Mouse (Mus musculus): ENCODE results near the gene Arhgef2. TPM values are rescaled to one million over a fixed set of nuclear protein-coding genes. Genes with fewer than 3 reads are reported as not detected.

Arhgef2 gene
- total and polyA plus RNA-seq, 3 experiments: 26.3 to 37.5 (median 33.3) TPM

GRCm38 (mm10) chr3:88683814-88684213, 78.0 kb downstream of the Arhgef2 start:
- no peak for DNase-seq

DNA sequence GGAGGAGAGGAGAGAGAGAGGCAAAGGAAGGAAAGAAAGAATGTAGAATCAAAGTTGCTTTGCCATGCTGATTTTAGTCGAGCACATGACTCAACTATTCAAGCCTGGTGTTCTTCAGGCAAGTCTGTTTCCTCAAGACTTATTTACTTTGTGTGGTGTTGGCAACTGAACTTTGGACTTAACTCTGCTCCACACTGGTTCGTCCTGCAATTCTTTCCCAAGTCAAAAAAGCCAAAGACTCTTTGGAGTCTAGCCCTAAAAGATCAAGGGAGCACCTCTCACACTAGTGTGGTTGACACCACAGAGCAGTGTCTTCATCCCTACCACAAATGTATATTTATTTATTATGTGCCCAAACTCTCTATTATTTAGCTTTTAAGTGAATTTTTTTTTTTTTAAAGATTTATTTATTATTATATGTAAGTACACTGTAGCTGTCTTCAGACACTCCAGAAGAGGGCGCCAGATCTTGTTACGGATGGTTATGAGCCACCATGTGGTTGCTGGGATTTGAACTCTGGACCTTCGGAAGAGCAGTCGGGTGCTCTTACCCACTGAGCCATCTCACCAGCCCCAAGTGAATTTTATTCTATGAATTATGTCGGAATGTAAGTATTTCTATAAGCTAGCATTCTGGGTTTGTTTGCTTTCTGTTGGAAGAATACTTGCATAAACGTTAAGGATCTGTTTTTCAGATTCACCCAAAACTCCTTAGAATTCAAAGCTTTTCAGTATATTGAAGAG, 78.6 kb downstream of the Arhgef2 start:
- no peak for DNase-seq

GRCm38 (mm10) chr3:88684980-88685941, 79.5 kb downstream of the Arhgef2 start, which contains the start of gene Khdc4:
Khdc4 (plus strand) TSS chr3:88685803.
- peak; percentile 98 for DNase-seq

DNA sequence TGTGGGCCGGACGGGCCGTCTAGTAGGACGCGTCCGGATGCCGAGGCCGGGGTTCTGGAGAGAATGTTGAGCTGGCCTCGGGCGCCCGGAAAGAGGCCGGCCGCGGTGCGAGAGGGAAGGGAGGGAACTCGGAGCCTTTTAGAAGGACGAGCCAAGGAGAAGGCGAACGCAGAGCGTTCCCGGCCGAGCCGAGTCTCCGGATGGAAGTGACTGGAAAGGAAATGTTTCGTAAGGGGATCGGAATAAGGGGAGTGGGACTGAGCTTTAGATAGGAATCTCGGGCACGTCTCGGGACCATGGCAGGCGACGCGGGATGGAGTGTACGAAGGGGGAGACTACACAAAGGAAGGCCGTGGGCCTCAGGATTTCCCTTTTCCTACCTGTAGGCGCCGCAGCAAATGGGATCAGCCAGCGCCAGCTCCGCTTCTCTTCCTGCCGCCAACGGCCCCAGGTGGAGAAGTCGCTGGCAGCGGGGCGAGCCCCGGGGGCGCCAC, 80.2 kb downstream of the Arhgef2 start:
- DNase-seq: no peak

DNA sequence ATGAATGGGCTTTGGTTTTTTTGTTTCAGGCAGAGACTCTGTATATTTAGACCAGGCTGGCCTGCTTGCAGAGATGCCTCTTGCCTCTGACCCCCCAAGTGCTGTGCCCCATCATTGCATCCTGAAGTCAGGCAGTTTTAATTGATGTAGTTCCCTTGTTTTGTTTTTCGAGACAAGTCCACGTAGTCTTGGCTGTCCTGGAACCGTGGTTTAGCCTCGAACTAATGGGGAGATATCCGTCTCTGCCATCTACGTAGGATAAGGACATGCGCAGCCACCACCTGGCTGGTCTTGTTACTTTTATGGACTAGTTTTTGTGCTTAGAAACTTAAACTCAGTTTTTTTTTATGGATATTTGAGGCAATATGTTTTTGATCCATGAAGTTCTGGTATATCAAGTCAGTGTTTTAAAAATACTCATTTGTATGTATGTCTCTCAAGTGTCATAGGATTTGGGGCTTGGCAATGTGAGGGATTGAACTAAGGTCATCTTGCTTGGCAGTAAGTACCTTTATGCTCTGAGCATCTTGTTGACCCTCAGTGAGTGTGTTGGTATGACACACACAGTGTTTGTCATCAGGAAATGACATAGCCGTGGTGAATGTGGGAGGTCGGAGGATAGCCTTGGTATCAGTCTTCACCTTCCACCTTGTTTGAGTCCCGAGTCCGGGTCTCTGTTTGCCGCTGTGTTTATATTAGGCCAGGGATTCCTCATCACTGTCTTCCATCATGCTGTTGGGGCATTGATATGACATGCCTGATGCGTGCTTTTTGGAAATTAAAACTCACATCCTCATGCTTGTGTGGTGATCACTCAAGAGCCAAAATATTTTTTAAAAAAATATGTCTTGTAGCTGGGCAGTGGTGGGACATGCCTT, 81.2 kb downstream of the Arhgef2 start:
- DNase-seq: peak; percentile 54

- no peak for DNase-seq
Measured at GRCm38 (mm10) chr3:88689079-88689478, 83.3 kb downstream of the Arhgef2 start.

- no peak for DNase-seq
Measured at GRCm38 (mm10) chr3:88695545-88695944, 89.8 kb downstream of the Arhgef2 start.

Other genes with a start within 250 kb of the Arhgef2 start
- gene Paqr6, start 241.4 kb upstream of the Arhgef2 start, total RNA-seq (2021): 1 to 10 TPM; 1.1 to 4.7 TPM
- 13.5 and 20.0 TPM in 2 replicates for gene Paqr6, start 241.4 kb upstream of the Arhgef2 start, polyA plus RNA-seq (2012; rRNA removed)
- gene Bglap3, start 233.2 kb upstream of the Arhgef2 start, total RNA-seq (2021): 1 to 10 TPM in 1 of 2 experiments, under 1 TPM in 1; 0.63 to 1.2 TPM
- not detected in 2 replicates for gene Bglap3, start 233.2 kb upstream of the Arhgef2 start, polyA plus RNA-seq (2012; rRNA removed)
- 1 to 10 TPM in 1 of 2 experiments, not detected in 1; 2.2 TPM for gene Bglap2, start 227.3 kb upstream of the Arhgef2 start, total RNA-seq (2021)
- gene Bglap2, start 227.3 kb upstream of the Arhgef2 start, polyA plus RNA-seq (2012; rRNA removed): 0.28 TPM in 1 of 2 replicates, not detected in the other
- 1 to 10 TPM in 1 of 2 experiments, under 1 TPM in 1; 0.86 to 3.4 TPM for gene Bglap, start 221.5 kb upstream of the Arhgef2 start, total RNA-seq (2021)
- gene Bglap, start 221.5 kb upstream of the Arhgef2 start, polyA plus RNA-seq (2012; rRNA removed): 1.1 TPM in 1 of 2 replicates, not detected in the other
- 10 to 100 TPM; 31.1 to 43.0 TPM for gene Pmf1, start 195.6 kb upstream of the Arhgef2 start, total RNA-seq (2021)
- gene Pmf1, start 195.6 kb upstream of the Arhgef2 start, polyA plus RNA-seq (2012; rRNA removed): 75.8 and 77.4 TPM in 2 replicates
- 10 to 100 TPM; 51.1 to 59.4 TPM for gene Slc25a44, start 180.8 kb upstream of the Arhgef2 start, total RNA-seq (2021)
- gene Slc25a44, start 180.8 kb upstream of the Arhgef2 start, polyA plus RNA-seq (2012; rRNA removed): 40.7 and 40.9 TPM in 2 replicates
- 10 to 100 TPM in 1 of 2 experiments, 1 to 10 TPM in 1; 8.8 to 14.3 TPM for gene Sema4a, start 144.8 kb upstream of the Arhgef2 start, total RNA-seq (2021)
- gene Sema4a, start 144.8 kb upstream of the Arhgef2 start, polyA plus RNA-seq (2012; rRNA removed): 31.8 and 42.4 TPM in 2 replicates
- gene Lmna, start 96.0 kb upstream of the Arhgef2 start, total RNA-seq (2021): 100 to 1,000 TPM in 1 of 2 experiments, 10 to 100 TPM in 1; 78.2 to 158 TPM
- gene Lmna, start 96.0 kb upstream of the Arhgef2 start, polyA plus RNA-seq (2012; rRNA removed): 170 and 236 TPM in 2 replicates
- 1 to 10 TPM; 2.3 to 3.2 TPM for gene Mex3a, start 73.6 kb upstream of the Arhgef2 start, total RNA-seq (2021)
- 1.7 and 2.1 TPM in 2 replicates for gene Mex3a, start 73.6 kb upstream of the Arhgef2 start, polyA plus RNA-seq (2012; rRNA removed)
- gene Rab25, start 57.7 kb upstream of the Arhgef2 start, total RNA-seq (2021): not detected
- gene Rab25, start 57.7 kb upstream of the Arhgef2 start, polyA plus RNA-seq (2012; rRNA removed): 0.09 and 0.10 TPM in 2 replicates
- 100 to 1,000 TPM; 153 to 154 TPM for gene Lamtor2, start 52.9 kb upstream of the Arhgef2 start, total RNA-seq (2021)
- 107 and 117 TPM in 2 replicates for gene Lamtor2, start 52.9 kb upstream of the Arhgef2 start, polyA plus RNA-seq (2012; rRNA removed)
- 100 to 1,000 TPM in 1 of 2 experiments, 10 to 100 TPM in 1; 61.1 to 100 TPM for gene Ubqln4, start 52.2 kb upstream of the Arhgef2 start, total RNA-seq (2021)
- gene Ubqln4, start 52.2 kb upstream of the Arhgef2 start, polyA plus RNA-seq (2012; rRNA removed): 77.9 and 96.2 TPM in 2 replicates
- gene Ssr2, start 30.1 kb upstream of the Arhgef2 start, total RNA-seq (2021): 100 to 1,000 TPM; 178 to 218 TPM
- gene Ssr2, start 30.1 kb upstream of the Arhgef2 start, polyA plus RNA-seq (2012; rRNA removed): 110 and 151 TPM in 2 replicates
- not detected for gene Rxfp4, start 47.2 kb downstream of the Arhgef2 start, total RNA-seq (2021)
- gene Rxfp4, start 47.2 kb downstream of the Arhgef2 start, polyA plus RNA-seq (2012; rRNA removed): not detected in 2 replicates
- gene Khdc4, start 79.8 kb downstream of the Arhgef2 start, total RNA-seq (2021): 10 to 100 TPM; 43.2 to 67.9 TPM
- 55.7 and 61.4 TPM in 2 replicates for gene Khdc4, start 79.8 kb downstream of the Arhgef2 start, polyA plus RNA-seq (2012; rRNA removed)
- 10 to 100 TPM; 49.2 to 58.9 TPM for gene Rit1, start 110.9 kb downstream of the Arhgef2 start, total RNA-seq (2021)
- gene Rit1, start 110.9 kb downstream of the Arhgef2 start, polyA plus RNA-seq (2012; rRNA removed): 41.4 and 41.5 TPM in 2 replicates
- gene Syt11, start 169.2 kb downstream of the Arhgef2 start, total RNA-seq (2021): 10 to 100 TPM; 10.1 to 15.1 TPM
- 5.1 and 5.7 TPM in 2 replicates for gene Syt11, start 169.2 kb downstream of the Arhgef2 start, polyA plus RNA-seq (2012; rRNA removed)
- gene Gon4l, start 229.3 kb downstream of the Arhgef2 start, total RNA-seq (2021): 10 to 100 TPM; 25.8 to 27.4 TPM
- 9.1 and 9.7 TPM in 2 replicates for gene Gon4l, start 229.3 kb downstream of the Arhgef2 start, polyA plus RNA-seq (2012; rRNA removed)

Data from adrenal gland, adult 2 months (tissue).